Mouse (Mus musculus) heart, embryonic 16.5 days (tissue): ENCODE measurements around the gene Sv2a. TPM values are rescaled to one million over a fixed set of nuclear protein-coding genes. Genes with fewer than 3 reads are reported as not detected.
A peak's percentile ranks its signal among the peaks of the same experiment; 100 is the strongest.
"Not testable (repeated sequence)": the region's sequence is repeated elsewhere in the genome, so short reads cannot be mapped to it uniquely, and the experiment has no call there.

Source experiments
- ATAC-seq: fragments of 200-750 bp; cut with Nextera tagmentation; replicated peaks from 2 replicates; pipeline ENCODE4 v1.8.0; 2017; ENCODE audit warnings: moderate number of reproducible peaks; ENCODE audit not compliant: insufficient read depth, low FRiP score; ENCODE audit errors: extremely low read depth
- H3K27ac ChIP-seq: fragments of 300-500 bp; sonication (generic); 2 replicates; pipeline ENCODE4 v1.5.1; 2014; ENCODE audit warnings: mild to moderate bottlenecking, low read length, control low read depth, moderate library complexity
- H3K27me3 ChIP-seq: fragments of 300-500 bp; sonication (generic); 2 replicates; pipeline ENCODE4 v1.6.1; 2014; ENCODE audit warnings: low read length, mixed read lengths; ENCODE audit not compliant: control insufficient read depth, insufficient read depth
- H3K36me3 ChIP-seq: fragments of 300-500 bp; sonication (generic); 2 replicates; pipeline ENCODE4 v1.6.1; 2014; ENCODE audit not compliant: control insufficient read depth, insufficient read depth
- H3K4me1 ChIP-seq: fragments of 300-500 bp; sonication (generic); 2 replicates; pipeline ENCODE4 v1.6.1; 2014; ENCODE audit warnings: low read length, mixed read lengths; ENCODE audit not compliant: control insufficient read depth, insufficient read depth
- H3K4me2 ChIP-seq: fragments of 300-500 bp; sonication (generic); 2 replicates; pipeline ENCODE4 v1.6.1; 2014; ENCODE audit warnings: low read depth, mild to moderate bottlenecking, control low read depth, low read length
- H3K4me3 ChIP-seq: fragments of 300-500 bp; sonication (generic); 2 replicates; pipeline ENCODE4 v1.5.1; 2014; ENCODE audit warnings: mild to moderate bottlenecking, control low read depth, low read length
- H3K9ac ChIP-seq: fragments of 300-500 bp; sonication (generic); 2 replicates; pipeline ENCODE4 v1.6.1; 2014; ENCODE audit warnings: low read length, control low read depth
- H3K9me3 ChIP-seq: fragments of 300-500 bp; sonication (generic); replicated peaks from 2 replicates; pipeline ENCODE4 v1.6.1; 2016; ENCODE audit warnings: low read length; ENCODE audit not compliant: control insufficient read depth
- WGBS: fragments of 180-500 bp; shearing (Covaris S2); extraction: QIAGEN DNeasy Blood & Tissue Kit; methylation state at CpG from one replicate; pipeline ENCODE4 v1.1.7; 2014; 5-methylcytosine and 5-hydroxymethylcytosine counted together
- polyA plus RNA-seq: library from polyadenylated mRNA; unstranded; fragments of >200 nt; fragmentation: Nextera tagmentation; extraction: Ambion mirVana; gene quantifications from 2 replicates; pipeline ENCODE4 v1.2.1, GENCODE M21; 2015

The Sv2a gene
- polyA plus RNA-seq, 1 experiment from 2014 or later = 11.6 TPM

DNA sequence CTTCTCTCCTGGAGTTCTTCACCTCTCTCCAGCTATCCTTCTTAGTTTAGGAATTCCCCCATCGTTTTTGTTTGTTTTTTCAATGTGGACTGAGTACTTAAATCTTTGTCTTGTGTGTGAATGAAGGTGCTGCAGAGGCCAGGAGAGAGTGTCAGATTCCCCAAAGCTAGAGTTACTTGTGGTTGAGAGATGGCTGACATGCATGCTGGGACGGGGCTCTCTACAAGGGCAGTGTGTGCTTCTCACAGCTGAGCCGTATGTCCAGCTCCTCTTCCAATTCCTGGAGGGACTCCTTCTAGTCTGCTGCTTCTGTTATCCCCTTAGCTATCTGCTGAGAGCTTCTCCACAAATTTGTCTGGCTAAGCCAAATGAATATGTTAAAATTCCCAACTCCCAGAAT is 54.9 kb downstream of the Sv2a start:
- no peaks in the 10 kb centered on the region for H3K9me3 ChIP-seq
- H3K9ac ChIP-seq = no peak overlapping the region
- H3K4me1 ChIP-seq = peaks cover 9% of the 10 kb centered on the region
- no peak for ATAC-seq
- 47% methylated on average over 3 of the region's 3 CpGs for WGBS
- no peak overlapping the region for H3K4me3 ChIP-seq
- no peak overlapping the region for H3K27ac ChIP-seq
- no peaks in the 10 kb centered on the region for H3K36me3 ChIP-seq
- H3K4me2 ChIP-seq = no peak overlapping the region
- no peaks in the 10 kb centered on the region for H3K27me3 ChIP-seq

DNA sequence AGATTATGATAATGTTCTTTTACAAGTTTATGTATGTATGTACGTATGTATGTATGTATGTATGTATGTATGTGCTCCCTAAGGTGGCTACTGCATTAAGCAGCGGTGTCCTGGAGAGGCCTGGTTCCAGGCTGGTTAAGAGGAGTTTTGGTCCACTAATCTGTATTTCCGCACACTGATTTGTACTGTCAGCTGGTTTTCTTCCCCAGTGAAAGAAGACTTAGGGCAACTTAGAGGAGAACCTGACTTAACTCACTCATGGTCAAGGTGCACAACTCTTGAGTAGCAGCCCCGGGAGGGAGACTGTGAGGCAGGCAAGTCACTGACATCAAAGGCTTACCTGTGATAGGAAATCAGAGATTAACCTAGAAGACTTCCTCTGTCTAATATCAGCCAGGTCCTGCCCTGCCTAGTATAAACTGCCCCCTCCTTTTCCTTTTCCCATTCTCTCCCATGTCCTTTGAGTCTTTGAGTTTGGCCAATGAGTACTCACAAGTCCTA is 55.9 kb downstream of the Sv2a start:
- H3K4me1 ChIP-seq = peaks cover 10% of the 10 kb centered on the region
- peak overlapping the region; percentile 56 for H3K4me3 ChIP-seq
- no peak for ATAC-seq
- H3K27me3 ChIP-seq = no peaks in the 10 kb centered on the region
- H3K4me2 ChIP-seq = peak overlapping the region; percentile 64
- no peaks in the 10 kb centered on the region for H3K36me3 ChIP-seq
- peak overlapping the region; percentile 71 for H3K9ac ChIP-seq
- H3K9me3 ChIP-seq = no peaks in the 10 kb centered on the region
- no peak overlapping the region for H3K27ac ChIP-seq
- WGBS = 78% methylated on average over 4 of the region's 4 CpGs

DNA sequence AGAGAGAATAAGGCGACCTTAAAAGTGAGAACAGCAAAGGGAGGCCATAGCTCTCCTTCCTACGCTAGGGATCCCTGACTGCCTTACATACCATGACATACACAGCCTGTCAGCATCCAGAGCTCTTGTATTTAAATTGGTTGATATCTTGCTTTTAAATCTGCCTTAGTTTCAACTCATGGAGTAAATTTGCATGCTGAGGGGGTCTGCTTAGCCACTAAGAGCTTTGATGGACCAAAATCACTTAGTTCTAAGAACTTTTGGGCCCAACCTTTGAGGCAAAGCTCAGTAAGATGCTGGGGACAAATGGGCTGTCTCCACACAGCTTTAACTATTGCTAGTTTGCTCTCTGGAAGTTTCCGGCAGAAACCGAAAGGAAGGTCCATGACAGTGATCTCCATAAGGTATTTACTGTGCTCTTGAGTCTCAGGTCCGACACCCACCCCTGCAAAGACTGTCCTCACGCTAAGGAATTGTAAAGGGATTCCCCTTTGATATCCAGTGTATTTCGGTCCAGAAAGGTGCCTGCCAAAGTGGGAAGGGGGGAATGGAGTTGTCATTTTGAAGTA is 56.5 kb downstream of the Sv2a start:
- H3K36me3 ChIP-seq = no peaks in the 10 kb centered on the region
- peak overlapping the region; percentile 56 for H3K4me3 ChIP-seq
- no peak for ATAC-seq
- peak overlapping the region; percentile 64 for H3K4me2 ChIP-seq
- H3K4me1 ChIP-seq = peaks cover 10% of the 10 kb centered on the region
- WGBS = 28% methylated on average over 7 of the region's 7 CpGs
- H3K27me3 ChIP-seq = no peaks in the 10 kb centered on the region
- H3K9me3 ChIP-seq = no peaks in the 10 kb centered on the region
- H3K27ac ChIP-seq = peak overlapping the region; percentile 25; the same call in 1 of the 2 replicates
- peak overlapping the region; percentile 71 for H3K9ac ChIP-seq

DNA sequence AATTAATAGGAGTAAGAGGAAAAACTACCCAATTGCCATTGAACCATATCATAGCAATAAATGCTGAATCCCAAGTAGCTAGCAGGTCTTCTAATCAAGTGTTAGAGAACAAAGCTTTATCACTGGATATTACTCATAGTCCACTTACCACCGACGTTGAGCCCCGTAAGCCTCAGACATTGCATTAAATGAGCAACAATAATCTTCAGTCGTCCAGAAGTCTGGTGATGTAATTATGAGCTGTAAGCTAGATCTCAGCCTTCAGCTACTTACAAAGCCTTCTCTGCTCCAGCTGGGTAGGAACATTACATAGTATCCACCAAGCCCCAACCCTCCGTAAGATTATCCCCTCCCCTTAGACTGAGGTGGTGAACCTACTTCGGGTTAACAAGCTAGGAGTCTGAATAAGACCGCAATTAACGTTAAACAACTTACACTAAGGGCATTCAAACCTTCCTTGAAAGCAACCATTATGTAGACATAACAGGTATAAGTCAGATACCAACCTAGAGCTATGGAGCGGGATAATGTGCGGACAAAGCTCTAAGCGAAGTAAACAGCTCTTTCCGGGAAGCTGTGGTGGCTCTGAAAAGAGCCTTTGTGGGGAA is 57.1 kb downstream of the Sv2a start:
- Histone ChIP-seq H3K9ac (peak overlapping the region; percentile 71), H3K4me2 (peak overlapping the region; percentile 64), H3K9me3 (no peaks in the 10 kb centered on the region), H3K4me1 (peaks cover 10% of the 10 kb centered on the region), H3K27me3 (no peaks in the 10 kb centered on the region), H3K4me3 (peak overlapping the region; percentile 56), H3K27ac (peak overlapping the region; percentile 63), H3K36me3 (no peaks in the 10 kb centered on the region)
- WGBS = under 1% methylated on average over 12 of the region's 12 CpGs
- no peak for ATAC-seq

DNA sequence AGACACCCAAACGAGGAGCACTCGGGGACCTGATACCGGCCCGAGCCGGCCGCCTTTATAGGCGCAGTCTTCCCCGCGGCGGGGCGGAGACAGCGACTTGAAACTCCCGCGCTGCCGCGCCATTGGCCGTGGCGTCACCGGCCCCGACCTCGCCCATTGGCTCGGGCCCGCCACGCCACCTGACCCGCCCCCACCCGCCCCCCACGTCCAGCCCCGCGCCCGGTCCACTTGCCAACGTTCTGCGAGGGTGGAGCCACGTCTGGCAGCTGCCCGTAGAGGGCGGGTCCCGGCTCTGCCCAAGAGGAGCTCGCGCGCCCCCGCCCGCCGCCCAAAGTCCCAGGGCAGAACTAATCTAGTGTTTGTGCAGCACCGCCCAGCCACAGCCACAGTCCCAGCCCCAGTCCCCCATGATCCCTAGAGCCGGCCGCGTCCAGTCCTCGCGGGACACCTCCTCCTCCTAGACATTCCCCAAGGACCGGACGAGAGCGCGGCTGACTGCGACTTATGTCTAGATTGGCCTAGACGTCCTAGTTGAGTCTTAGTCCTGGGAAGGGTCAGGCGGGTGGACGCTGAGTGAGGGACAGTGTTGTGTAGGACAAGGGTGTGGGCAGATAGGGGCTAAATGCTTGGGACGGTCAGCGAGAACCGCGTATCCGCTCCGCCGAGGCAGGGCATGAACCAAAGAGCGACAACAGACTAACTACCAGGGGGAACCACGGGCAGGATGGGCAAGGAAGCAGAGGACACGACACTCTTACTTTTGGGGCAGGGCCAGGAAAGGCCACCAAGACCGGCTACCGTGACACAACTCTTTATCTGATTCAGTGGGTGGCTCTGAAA is 58.2 kb downstream of the Sv2a start, which contains the start of gene Hist2h3c2:
Hist2h3c2 (minus strand) TSS at position 174 of the 840 bp plus-strand sequence.
- ATAC-seq = peak; percentile 90
- H3K4me2 ChIP-seq = peak within 1 kb of the TSS; percentile 64
- H3K27me3 ChIP-seq, H3K36me3 ChIP-seq, H3K9me3 ChIP-seq: not testable (repeated sequence)
- H3K27ac ChIP-seq = peak within 1 kb of the TSS; percentile 77
- H3K4me1 ChIP-seq = peaks cover 17% of the 10 kb centered on the region
- peak within 1 kb of the TSS; percentile 56 for H3K4me3 ChIP-seq
- H3K9ac ChIP-seq = peak within 1 kb of the TSS; percentile 71
- 0% methylated on average over 10 of the region's 68 CpGs for WGBS

DNA sequence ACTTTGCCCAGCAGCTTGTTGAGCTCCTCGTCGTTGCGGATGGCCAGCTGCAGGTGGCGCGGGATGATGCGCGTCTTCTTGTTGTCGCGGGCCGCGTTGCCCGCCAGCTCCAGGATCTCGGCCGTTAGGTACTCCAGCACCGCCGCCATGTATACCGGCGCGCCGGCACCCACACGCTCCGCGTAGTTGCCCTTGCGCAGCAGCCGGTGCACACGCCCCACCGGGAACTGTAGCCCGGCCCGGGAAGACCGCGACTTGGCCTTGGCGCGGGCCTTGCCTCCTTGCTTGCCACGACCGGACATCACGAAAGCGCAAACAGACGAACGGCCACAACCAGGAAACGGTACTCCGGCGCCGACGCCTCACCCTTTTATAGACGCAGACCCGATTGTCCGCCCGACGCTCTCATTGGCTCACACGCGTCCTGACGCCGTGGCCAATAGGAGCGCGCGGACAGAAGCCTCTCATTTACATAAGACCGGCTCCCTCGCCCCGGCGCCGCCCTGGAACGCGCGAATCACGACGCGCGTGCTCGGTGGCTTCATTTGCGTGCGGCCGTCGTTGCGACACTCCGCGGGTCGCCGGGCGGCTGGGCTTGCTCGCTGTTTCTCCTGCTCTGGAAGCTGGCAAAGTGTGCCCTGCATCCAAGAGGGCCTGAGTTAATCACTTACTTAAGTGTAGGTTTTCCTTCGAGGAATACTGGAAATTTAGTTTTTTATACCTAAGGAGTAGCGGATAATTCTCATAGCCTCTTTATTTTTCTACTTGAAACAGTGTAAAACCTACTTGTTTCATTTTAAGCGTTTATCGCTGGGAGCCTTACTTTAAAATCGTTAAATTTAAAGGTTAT is 59.2 kb downstream of the Sv2a start, which contains the start of gene Hist2h2aa2:
Hist2h2aa2 (minus strand) TSS at position 328 of the 850 bp plus-strand sequence.
- Histone ChIP-seq H3K9ac (peak within 1 kb of the TSS; percentile 71), H3K4me3 (peak within 1 kb of the TSS; percentile 40), H3K4me2 (peak within 1 kb of the TSS; percentile 57), H3K4me1 (peaks cover 22% of the 10 kb centered on the region), H3K27ac (peak within 1 kb of the TSS; percentile 87)
- WGBS = 4% methylated on average over 31 of the region's 85 CpGs
- H3K36me3 ChIP-seq, H3K9me3 ChIP-seq, H3K27me3 ChIP-seq: not testable (repeated sequence)
- ATAC-seq = peak; percentile 76

DNA sequence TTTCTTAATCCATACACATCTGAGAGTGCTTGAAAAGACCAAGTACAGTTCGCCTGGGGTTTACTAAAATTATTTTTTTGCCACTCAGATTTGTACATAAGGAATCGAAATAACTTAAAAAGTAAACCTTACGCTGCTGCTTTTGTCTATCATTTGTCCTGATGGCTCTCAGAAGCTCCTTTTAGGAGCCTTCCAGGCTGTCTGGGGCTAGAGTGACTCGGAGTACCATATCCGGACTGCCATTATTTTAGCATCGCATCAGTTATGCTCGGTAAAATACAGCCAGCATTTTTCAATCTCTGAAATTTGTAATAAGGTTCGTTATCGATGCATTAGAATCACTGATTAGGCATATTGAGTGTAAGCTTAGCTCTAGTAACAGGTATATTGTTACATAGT is 59.8 kb downstream of the Sv2a start:
- no peaks in the 10 kb centered on the region for H3K9me3 ChIP-seq
- peak overlapping the region; percentile 87 for H3K27ac ChIP-seq
- H3K9ac ChIP-seq = peak overlapping the region; percentile 71
- H3K4me3 ChIP-seq = peak overlapping the region; percentile 12; the same call in 1 of the 2 replicates
- H3K36me3 ChIP-seq = no peaks in the 10 kb centered on the region
- no peaks in the 10 kb centered on the region for H3K27me3 ChIP-seq
- no peak for ATAC-seq
- 79% methylated on average over 9 of the region's 9 CpGs for WGBS
- peaks cover 22% of the 10 kb centered on the region for H3K4me1 ChIP-seq
- peak overlapping the region; percentile 57 for H3K4me2 ChIP-seq

DNA sequence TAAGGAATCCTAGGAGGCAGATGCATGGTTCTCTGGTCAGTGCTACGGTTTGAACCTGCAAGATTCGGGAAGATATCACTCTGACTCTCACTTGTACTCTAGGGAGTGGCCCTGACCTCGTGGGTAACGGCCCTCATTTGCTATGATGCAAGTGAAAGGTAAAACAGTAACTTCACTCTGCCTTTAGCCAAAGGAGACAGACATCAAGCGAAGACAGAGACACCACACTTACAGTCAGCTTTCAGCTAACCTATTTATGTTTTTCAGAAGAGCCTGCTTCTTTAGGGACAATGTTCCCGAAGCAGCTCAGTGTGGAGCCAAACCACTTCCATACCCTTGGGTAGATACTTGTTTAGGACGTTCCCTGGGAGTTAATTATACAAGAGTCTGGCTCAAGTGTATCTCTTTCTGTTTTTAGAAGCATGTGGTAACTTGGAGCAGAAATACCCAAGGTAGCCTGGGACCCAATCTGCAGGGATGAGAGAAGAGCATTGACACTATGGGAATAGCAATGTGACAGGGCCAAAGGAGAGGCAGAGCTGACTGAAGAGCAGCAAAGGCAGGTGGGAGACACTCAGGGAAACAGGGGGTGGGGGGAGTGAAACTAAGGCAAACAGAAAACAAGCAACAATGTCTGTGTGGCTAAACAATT is 63.1 kb downstream of the Sv2a start:
- Histone ChIP-seq H3K9me3 (no peaks in the 10 kb centered on the region), H3K4me3 (peak overlapping the region; percentile 57), H3K36me3 (no peaks in the 10 kb centered on the region), H3K9ac (peak overlapping the region; percentile 82), H3K4me2 (peak overlapping the region; percentile 69), H3K4me1 (peaks cover 25% of the 10 kb centered on the region), H3K27ac (peak overlapping the region; percentile 97), H3K27me3 (no peaks in the 10 kb centered on the region)
- no peak for ATAC-seq
- 75% methylated on average over 7 of the region's 7 CpGs for WGBS
